Mouse (Mus musculus) heart, postnatal 36 days (tissue): Measurements from ENCODE around the gene Gadd45gip1. TPM values are rescaled to one million over a fixed set of nuclear protein-coding genes. Genes with fewer than 3 reads are reported as not detected.
"Not testable (repeated sequence)": the region's sequence is repeated elsewhere in the genome, so short reads cannot be mapped to it uniquely, and the experiment has no call there.

ENCODE experiments used
- DNase-seq, 2 experiments: peaks; one replicate each; pipeline ENCODE4 v3.0.0; 2021 to 2022
- intact Hi-C: fragments of 180-260 bp; cut with DNase I; formaldehyde crosslinking; loops from one replicate; pipeline ENCODE4 v1.15.1; 2025
- total RNA-seq, 2 experiments: library from RNA; stranded (reverse); gene quantifications; 2 replicates each; pipeline ENCODE4 v1.2.3; 2021

Gadd45gip1 gene
- total RNA-seq, 2 experiments from 2014 or later: 28.5 to 29.5 TPM

GRCm38 (mm10) chr8:84822723-84823122, 8.6 kb upstream of the Gadd45gip1 start, which contains the start of gene Dand5:
Dand5 (minus strand) TSS chr8:84822823.
- intact Hi-C loops: no loop called here

DNA sequence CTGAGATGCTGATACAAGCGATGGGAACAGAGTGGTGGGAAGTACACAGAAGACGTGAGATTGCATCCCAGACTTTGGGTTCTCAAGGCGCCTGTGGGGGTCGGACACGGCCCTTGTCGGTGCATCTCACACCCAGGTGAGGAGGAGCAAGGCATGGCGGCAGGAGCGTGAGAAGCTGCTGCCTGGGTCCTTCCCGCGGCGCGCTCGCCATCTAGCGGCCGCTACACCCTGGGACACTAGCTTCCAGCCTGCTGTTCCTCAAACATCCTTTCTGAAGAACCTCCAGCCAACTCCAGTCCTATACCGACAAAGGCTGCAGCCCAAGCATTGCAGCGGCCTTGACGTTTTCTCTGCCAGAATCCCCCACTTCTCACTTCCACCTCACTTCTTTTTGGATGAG, 7.7 kb upstream of the Gadd45gip1 start:
- peak; percentile 46 to 63 for DNase-seq
- intact Hi-C loops: no loop called here

More at GRCm38 (mm10) chr8:84822723-84823122, 8.6 kb upstream of the Gadd45gip1 start, which contains the start of gene Dand5:
- no peak for DNase-seq

DNA sequence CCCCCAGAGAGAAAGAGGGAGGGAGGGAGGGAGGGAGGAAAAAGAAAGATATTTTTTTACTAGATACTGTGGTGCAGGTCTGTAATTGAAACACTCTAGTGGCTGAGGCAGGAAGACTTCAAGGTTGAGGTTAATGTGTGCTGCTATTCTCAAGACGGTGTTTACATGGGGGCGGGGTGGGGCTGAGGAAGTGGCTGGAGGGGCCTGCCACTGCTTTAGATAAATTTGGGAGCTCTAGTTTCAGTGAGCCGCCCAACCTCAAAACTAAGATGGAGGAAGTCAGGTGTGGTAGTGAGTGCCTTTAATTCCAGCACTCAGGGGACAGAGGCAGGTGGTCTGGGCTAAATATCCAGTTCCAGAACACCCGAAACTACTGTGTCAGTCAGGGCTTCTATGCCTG, 5.7 kb upstream of the Gadd45gip1 start:
- no peak for DNase-seq
- intact Hi-C loops: no loop called here

DNA sequence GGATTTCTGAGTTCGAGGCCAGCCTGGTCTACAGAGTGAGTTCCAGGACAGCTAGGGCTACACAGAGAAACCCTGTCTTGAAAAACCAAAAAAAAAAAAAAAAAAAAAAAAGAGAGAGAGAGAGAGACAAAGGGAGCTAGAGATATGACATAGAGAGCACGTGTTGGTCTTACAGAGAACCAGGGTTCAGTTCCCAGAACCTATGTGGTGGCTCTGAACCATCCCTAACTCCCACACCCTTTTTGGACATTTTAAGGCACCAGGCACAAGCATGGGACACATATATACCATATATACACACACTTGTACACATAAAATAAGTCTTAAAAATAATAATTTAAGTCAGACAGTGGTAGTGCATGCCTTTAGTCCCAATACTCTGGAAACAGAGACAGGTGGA, 4.8 kb upstream of the Gadd45gip1 start:
- DNase-seq, intact Hi-C loops: not testable (repeated sequence)

DNA sequence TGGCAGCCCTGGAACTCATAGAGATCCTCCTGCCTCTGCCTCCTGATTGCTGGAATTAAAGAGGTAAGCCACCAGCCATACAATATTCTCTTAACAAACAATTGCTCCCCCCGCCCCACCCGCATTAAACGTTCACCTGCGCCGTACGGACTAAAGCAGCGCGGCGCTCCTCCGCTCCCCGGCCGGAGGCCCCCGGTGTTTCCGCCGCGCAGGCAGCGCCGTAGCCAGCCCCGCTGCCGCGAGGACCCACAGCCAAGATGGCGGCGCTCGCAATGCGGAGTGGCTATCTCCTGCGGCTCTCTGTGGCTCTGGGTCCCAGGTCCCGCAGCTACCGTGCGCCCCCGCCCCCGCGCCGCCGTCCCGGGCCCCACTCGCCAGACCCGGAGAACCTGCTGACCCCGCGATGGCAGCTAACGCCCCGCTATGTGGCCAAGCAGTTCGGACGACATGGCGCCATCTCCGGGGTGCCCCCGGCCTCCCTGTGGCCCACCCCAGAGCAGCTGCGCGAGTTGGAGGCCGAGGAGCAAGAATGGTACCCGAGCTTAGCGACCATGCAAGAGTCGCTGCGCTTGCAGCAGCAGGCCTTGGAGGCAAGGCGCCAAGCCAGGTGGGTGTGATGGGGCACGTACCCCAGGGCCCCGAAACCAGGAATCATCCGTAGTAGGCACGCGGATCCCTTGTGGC, 854 bp downstream of the Gadd45gip1 start:
- peak; percentile 83 to 88 for DNase-seq
- intact Hi-C loops: no loop called here

GRCm38 (mm10) chr8:84832759-84833742, 1.7 kb downstream of the Gadd45gip1 start:
- intact Hi-C loops: no loop called here
- DNase-seq: no peak

DNA sequence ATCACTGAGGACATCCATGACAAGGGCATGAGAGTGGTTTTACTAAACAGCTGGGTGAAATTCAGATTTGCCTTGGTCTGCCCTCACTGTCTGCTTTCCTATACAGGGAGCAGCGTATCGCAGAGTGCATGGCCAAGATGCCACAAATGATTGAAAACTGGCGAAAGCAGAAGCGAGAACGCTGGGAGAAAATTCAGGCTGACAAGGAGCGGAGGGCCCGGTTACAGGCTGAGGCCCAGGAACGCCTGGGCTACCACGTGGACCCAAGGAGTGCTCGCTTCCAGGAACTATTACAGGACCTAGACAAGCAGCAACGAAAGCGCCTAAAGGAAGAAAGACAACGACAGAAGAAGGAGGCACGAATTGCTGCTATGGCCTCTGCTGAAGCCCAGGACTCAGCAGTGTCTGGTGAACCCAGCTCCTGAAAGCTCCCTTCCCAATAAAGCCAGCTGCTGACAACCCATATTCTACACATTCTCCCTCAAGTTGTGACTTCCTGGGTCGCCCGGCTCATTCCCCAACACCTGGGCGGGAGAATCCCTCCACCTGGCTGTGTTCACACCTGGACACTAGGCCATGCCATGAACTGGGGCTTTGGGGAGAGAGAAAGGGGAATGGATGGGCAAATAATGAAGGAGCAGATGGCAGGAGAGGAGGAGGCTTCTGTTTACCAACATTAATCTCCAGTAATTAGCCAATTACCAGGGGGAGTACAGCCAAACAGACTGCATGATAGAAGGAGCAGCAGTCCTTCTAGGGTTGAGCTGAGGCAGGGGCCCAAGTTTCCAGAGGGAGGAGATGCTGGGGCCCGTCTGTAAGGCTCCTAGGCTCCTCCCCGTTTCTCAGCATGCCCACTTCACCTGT, 2.9 kb downstream of the Gadd45gip1 start:
- DNase-seq: no peak
- intact Hi-C loops: no loop called here

DNA sequence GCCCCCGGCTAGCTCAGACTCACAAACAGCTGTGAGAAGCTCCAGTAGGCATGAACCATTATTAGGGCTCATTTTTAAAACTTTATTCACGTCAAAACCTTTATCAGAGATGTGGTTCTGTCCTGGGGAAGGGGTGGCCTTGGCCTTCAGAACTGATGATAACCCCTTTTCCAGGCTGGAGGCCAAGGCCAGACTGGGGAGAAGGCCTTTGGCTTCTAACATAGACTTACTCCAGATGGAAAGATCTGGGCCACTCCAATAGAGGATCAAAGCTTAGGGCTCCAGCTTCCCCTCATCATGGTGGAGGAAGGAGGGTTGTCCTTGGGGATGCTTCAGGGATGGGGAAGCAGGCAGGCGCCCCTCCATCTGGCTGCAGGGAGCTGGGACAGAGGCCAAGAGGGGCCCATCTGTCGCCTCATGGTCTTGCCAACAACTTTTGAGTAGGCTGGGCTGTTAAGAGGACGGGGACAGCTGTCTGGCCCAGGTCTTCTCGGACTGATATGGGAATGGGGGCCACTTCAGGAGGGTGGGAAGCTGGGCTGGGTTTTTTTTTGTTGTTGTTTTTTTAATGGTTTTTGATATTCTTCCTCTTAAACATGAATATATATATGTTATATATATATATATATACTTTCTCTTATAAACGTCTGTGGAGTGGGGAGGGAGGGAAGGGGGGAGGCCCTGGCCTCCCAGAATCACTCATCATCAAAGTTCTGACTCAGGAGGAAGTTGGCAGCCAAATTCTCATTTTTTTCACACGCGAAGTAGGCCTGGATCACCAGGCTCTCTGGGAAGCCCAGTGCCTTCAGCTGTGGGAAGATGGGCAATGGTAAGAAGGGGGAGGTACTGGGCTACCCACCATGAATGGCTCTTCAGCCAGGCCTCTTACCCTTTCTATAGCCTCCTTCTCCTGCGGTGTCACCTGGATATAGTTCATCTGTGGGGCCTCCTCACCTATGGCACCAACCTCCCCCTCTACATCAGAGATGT, 3.8 kb downstream of the Gadd45gip1 start:
- DNase-seq: no peak
- intact Hi-C loops: no loop called here

GRCm38 (mm10) chr8:84837149-84837911, 6.0 kb downstream of the Gadd45gip1 start:
- DNase-seq: no peak
- intact Hi-C loops: no loop called here

- no peak for DNase-seq
Measured at GRCm38 (mm10) chr8:84837912-84838470, 6.7 kb downstream of the Gadd45gip1 start.

DNA sequence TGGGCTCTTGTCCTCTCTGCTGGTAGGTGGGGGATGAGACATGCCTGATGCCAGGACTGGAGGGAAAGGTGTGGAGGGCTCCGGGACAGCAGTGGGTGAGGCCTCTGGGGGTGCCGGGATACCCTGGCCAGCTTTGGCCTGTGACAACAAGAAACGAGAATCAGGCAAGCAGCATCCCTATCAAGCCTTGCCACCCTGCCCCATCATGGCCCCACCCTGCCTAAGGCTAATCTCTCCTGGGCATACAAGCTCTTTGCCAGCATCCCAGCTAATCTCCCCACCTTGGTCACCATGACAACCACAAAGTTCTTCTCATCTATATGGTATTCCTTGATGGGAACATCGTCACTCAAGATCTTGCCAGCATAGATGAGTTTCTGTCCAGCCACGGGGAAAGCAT, 7.2 kb downstream of the Gadd45gip1 start:
- intact Hi-C loops: no loop called here

More at GRCm38 (mm10) chr8:84837912-84838470, 6.7 kb downstream of the Gadd45gip1 start:
- intact Hi-C loops: no loop called here

DNA sequence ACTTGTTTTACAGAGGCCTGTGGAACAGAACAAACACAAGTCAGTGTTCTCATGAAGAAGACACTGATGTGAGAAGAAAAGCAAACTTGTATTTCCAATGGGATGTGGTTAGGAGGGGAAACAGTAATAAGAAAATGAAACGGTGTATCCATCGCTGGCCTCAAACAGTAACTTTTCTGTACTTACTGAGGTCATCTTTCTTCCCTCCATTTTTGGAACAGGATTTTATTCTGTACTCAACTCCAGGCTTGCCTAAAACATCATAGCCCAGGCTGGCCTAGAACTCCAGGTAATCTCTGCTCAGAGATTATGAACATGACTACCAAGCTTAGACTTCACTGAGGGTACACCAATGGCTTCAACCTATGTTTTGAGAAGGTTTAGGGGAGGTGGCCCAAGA, 8.1 kb downstream of the Gadd45gip1 start:
- no peak for DNase-seq
- intact Hi-C loops: no loop called here

More for the DNA sequence above, 7.2 kb downstream of the Gadd45gip1 start:
- no peak for DNase-seq

GRCm38 (mm10) chr8:84839875-84840247, 8.5 kb downstream of the Gadd45gip1 start:
- intact Hi-C loops: no loop called here
- DNase-seq: no peak

DNA sequence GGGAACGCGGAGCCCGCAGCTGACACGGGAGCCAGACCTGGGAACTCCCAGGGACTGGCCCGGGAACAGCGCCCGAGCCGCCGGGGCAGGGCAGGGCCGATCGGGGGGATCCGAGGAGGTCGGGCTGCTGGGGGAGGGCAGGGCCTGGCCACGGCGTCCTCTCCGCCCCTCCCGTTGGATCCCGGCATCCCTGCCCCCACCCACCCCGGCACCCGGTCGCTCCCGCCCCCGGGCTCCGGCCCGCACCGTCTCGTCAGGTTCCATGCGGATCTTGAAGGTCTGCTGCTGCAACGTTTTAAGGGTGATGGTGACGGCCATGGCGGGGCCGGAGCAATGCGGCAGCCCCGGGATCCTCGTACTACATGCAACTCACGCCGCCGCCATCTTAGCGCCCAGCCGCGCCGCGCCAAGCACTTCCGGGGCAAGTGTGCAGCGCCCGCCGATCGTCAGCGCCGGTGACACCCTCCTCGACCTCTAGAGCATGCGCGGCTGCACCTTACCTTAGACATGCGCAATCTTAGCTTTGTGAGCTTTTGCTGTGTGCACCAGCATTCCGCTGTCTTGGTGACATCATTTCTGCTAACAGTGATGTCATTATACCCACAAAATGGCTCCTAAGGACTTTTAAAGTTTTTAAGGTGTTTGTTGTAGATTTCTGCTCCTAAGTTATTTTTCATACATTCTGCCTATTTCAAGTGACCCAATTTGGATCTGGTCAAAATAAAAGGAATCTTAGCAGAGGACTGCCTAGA, 9.1 kb downstream of the Gadd45gip1 start, which contains the start of gene Rad23a:
Gene Rad23a, minus strand, starts transcription at position 418 of the 752 bp plus-strand sequence.
- DNase-seq: peak; percentile 88 to 91
- intact Hi-C loops: no loop called here

GRCm38 (mm10) chr8:84841514-84841913, 10.2 kb downstream of the Gadd45gip1 start:
- intact Hi-C loops: no loop called here

GRCm38 (mm10) chr8:84844397-84845070, 13.2 kb downstream of the Gadd45gip1 start:
- DNase-seq: no peak
- intact Hi-C loops: loop anchor here (5.0 kb wide), 1 partner anchor 58 kb away; the partner anchor contains the start of gene Klf1

More at GRCm38 (mm10) chr8:84841514-84841913, 10.2 kb downstream of the Gadd45gip1 start:
- DNase-seq: no peak
